Mouse (Mus musculus) layer of hippocampus, postnatal 36 days (tissue): ENCODE data around the gene Pcnx3. TPM values are rescaled to one million over a fixed set of nuclear protein-coding genes. Genes with fewer than 3 reads are reported as not detected.
A peak's percentile ranks its signal among the peaks of the same experiment; 100 is the strongest.

Experiments used
- DNase-seq, 2 experiments: peaks; one replicate each; pipeline ENCODE4 v3.0.0; 2022
- microRNA-seq, 2 experiments: library from miRNA; unstranded; fragments of <30 nt; microRNA quantifications; one replicate each; pipeline ENCODE4 v1.2.0; 2021
- total RNA-seq, 2 experiments: library from RNA; stranded (reverse); gene quantifications; 2 replicates each; pipeline ENCODE4 v1.2.3; 2021

Gene Pcnx3
- total RNA-seq, 2 experiments from 2014 or later = 61.9 to 68.5 TPM

- DNase-seq = no peak
These were observed 50.2 kb downstream of the Pcnx3 start for GRCm38 (mm10) chr19:5638416-5639005.

GRCm38 (mm10) chr19:5637069-5638047 lies 51.4 kb downstream of the Pcnx3 start, which contains the start of gene Rela:
TSS of gene Rela (plus strand) at chr19:5637483.
- DNase-seq = peak; percentile 85 to 89

GRCm38 (mm10) chr19:5636571-5637041 lies 52.1 kb downstream of the Pcnx3 start:
- no peak for DNase-seq

GRCm38 (mm10) chr19:5636036-5636570 lies 52.6 kb downstream of the Pcnx3 start:
- no peak for DNase-seq

GRCm38 (mm10) chr19:5632120-5632519 lies 56.6 kb downstream of the Pcnx3 start:
- no peak for DNase-seq

- no peak for DNase-seq
These were observed 58.8 kb downstream of the Pcnx3 start for GRCm38 (mm10) chr19:5629907-5630306.

- no peak for DNase-seq
These were observed 63.4 kb downstream of the Pcnx3 start for GRCm38 (mm10) chr19:5625311-5625710.

GRCm38 (mm10) chr19:5621884-5622283 lies 66.8 kb downstream of the Pcnx3 start:
- DNase-seq = no peak

GRCm38 (mm10) chr19:5620007-5620406 lies 68.7 kb downstream of the Pcnx3 start:
- DNase-seq = no peak

- DNase-seq = no peak
These were observed 73.8 kb downstream of the Pcnx3 start for GRCm38 (mm10) chr19:5614953-5615352.

Small RNA genes lying within 50 kb of the gene (microRNA-seq; reads per million reads assigned to microRNA genes)
- 0.60 to 0.85 reads per million in 2 experiments for gene Mir6987

Other genes with a start within 250 kb of the Pcnx3 start
- gene Fosl1, start 241.4 kb downstream of the Pcnx3 start, total RNA-seq = not detected
- gene Ccdc85b, start 231.0 kb downstream of the Pcnx3 start, total RNA-seq = 10 to 100 TPM; 34.8 to 38.3 TPM
- gene Fibp, start 228.3 kb downstream of the Pcnx3 start, total RNA-seq = 10 to 100 TPM; 85.5 to 86.3 TPM
- gene Ctsw, start 220.4 kb downstream of the Pcnx3 start, total RNA-seq = not detected
- 10 to 100 TPM; 10.9 to 12.4 TPM for gene Efemp2, start 215.0 kb downstream of the Pcnx3 start, total RNA-seq
- gene Mus81, start 200.5 kb downstream of the Pcnx3 start, total RNA-seq = 10 to 100 TPM; 37.6 to 39.3 TPM
- 1,000 to 10,000 TPM; 1,234 to 1,394 TPM for gene Cfl1, start 198.5 kb downstream of the Pcnx3 start, total RNA-seq
- 1 to 10 TPM; 5.4 to 8.8 TPM for gene 1700020D05Rik, start 185.1 kb downstream of the Pcnx3 start, total RNA-seq
- gene Snx32, start 178.4 kb downstream of the Pcnx3 start, total RNA-seq = 10 to 100 TPM; 80.5 to 83.5 TPM
- not detected for gene Ovol1, start 128.3 kb downstream of the Pcnx3 start, total RNA-seq
- gene Ap5b1, start 120.9 kb downstream of the Pcnx3 start, total RNA-seq = 1 to 10 TPM; 5.8 to 7.0 TPM
- gene Rnaseh2c, start 87.0 kb downstream of the Pcnx3 start, total RNA-seq = 10 to 100 TPM; 80.2 to 88.0 TPM
- gene Kat5, start 78.7 kb downstream of the Pcnx3 start, total RNA-seq = 10 to 100 TPM; 80.1 to 91.1 TPM
- 10 to 100 TPM; 17.2 to 17.7 TPM for gene Rela, start 51.4 kb downstream of the Pcnx3 start, total RNA-seq
- 10 to 100 TPM; 16.6 to 18.0 TPM for gene Sipa1, start 25.2 kb downstream of the Pcnx3 start, total RNA-seq
- 10 to 100 TPM; 17.8 to 18.6 TPM for gene Map3k11, start 166 bp downstream of the Pcnx3 start, total RNA-seq
- gene Kcnk7, start 15.5 kb upstream of the Pcnx3 start, total RNA-seq = not detected
- 10 to 100 TPM; 13.7 to 14.2 TPM for gene Ehbp1l1, start 37.4 kb upstream of the Pcnx3 start, total RNA-seq
- gene Fam89b, start 40.7 kb upstream of the Pcnx3 start, total RNA-seq = 10 to 100 TPM; 24.1 to 29.4 TPM
- gene Ltbp3, start 52.0 kb upstream of the Pcnx3 start, total RNA-seq = 10 to 100 TPM; 24.9 to 28.0 TPM
- 10 to 100 TPM; 75.6 to 75.9 TPM for gene Scyl1, start 82.5 kb upstream of the Pcnx3 start, total RNA-seq
- gene Frmd8, start 186.4 kb upstream of the Pcnx3 start, total RNA-seq = 10 to 100 TPM; 13.5 to 14.2 TPM
- 1 to 10 TPM; 2.5 to 2.7 TPM for gene Slc25a45, start 188.9 kb upstream of the Pcnx3 start, total RNA-seq
- gene Tigd3, start 205.2 kb upstream of the Pcnx3 start, total RNA-seq = 1 to 10 TPM; 1.9 to 2.2 TPM
- 100 to 1,000 TPM in 1 of 2 experiments, 10 to 100 TPM in 1; 92.0 to 108 TPM for gene Dpf2, start 224.1 kb upstream of the Pcnx3 start, total RNA-seq
- gene Cdc42ep2, start 235.9 kb upstream of the Pcnx3 start, total RNA-seq = 1 to 10 TPM; 4.4 to 5.5 TPM